Comparison of ENCODE assay signal across 11 mouse cellular contexts in genomic region chrX:142804596-142804995, GRCm38 (mm10).
DNase-seq lines count a peak whose midpoint lies in the region; ATAC-seq lines count a peak whose summit lies in the region.
"Had no signal": no experiment of that assay in that cellular context is flagged by ENCODE, and none has a peak within 500 bp of the region (broad histone marks: within the 10 kb centered on the region; RNA-seq: fewer than 3 reads in every experiment).

No protein-coding gene starts in this region.

- peak; percentile 72 to 74 for DNase-seq in adrenal gland, adult (ENCODE audit: inconsistent age in 2 of 2, low spot score in 1 of 2)
- no peak for DNase-seq in adrenal gland, adult 18-20 months (ENCODE audit: low spot score in 2 of 2)
- peak; percentile 28 for DNase-seq in layer of hippocampus, adult 11-12 months (ENCODE audit: low spot score)
- no peak for DNase-seq in layer of hippocampus, adult 9-10 months (ENCODE audit: low spot score)
- peak; percentile 48 for DNase-seq in cerebellum, adult 11 months
- peak; percentile 21 to 35 for DNase-seq in layer of hippocampus, postnatal 36 days
- DNase-seq in heart, adult 9 months (ENCODE audit: low spot score in 2 of 2), result no peak
- no peak for DNase-seq in liver, embryonic 11.5 days (ENCODE audit: low spot score)
- DNase-seq: spleen, adult 18-20 months had no signal

- no peak overlapping the region for H3K9ac ChIP-seq in liver, embryonic 11.5 days (ENCODE audit: low read depth, low read length)
- H3K9ac ChIP-seq: neural tube, embryonic 12.5 days had no signal

- no peaks in the 10 kb centered on the region for H3K27me3 ChIP-seq in liver, embryonic 11.5 days (replicated peaks; ENCODE audit: control insufficient read depth, insufficient read depth, low read length)
- H3K27me3 ChIP-seq: neural tube, embryonic 12.5 days had no signal

- H3K4me1 ChIP-seq in liver, embryonic 11.5 days (replicated peaks; ENCODE audit: control insufficient read depth, insufficient read depth, low read length), result no peaks in the 10 kb centered on the region
- H3K4me1 ChIP-seq: neural tube, embryonic 12.5 days had no signal

- H3K4me3 ChIP-seq in liver, embryonic 11.5 days (ENCODE audit: low read depth, low read length), result no peak overlapping the region
- H3K4me3 ChIP-seq: neural tube, embryonic 12.5 days had no signal

- H3K9me3 ChIP-seq in liver, embryonic 11.5 days (ENCODE audit: control insufficient read depth, low read length), result no peaks in the 10 kb centered on the region
- H3K9me3 ChIP-seq: neural tube, embryonic 12.5 days had no signal

- H3K4me2 ChIP-seq in liver, embryonic 11.5 days, result no peak overlapping the region
- H3K4me2 ChIP-seq: neural tube, embryonic 12.5 days had no signal

- no peak for ATAC-seq in liver, embryonic 11.5 days (replicated peaks; ENCODE audit: low FRiP score)

- H3K36me3 ChIP-seq in liver, embryonic 11.5 days (ENCODE audit: control insufficient read depth, insufficient read depth, low read length), result no peaks in the 10 kb centered on the region
- H3K36me3 ChIP-seq: neural tube, embryonic 12.5 days had no signal

- 91% methylated on average over 3 of the region's 3 CpGs for WGBS in liver, embryonic 11.5 days

- H3K27ac ChIP-seq in liver, embryonic 11.5 days (ENCODE audit: low read depth, low read length), result no peak overlapping the region
- H3K27ac ChIP-seq: macrophage; neural tube, embryonic 12.5 days had no signal

Comparison
In these comparisons a context has a peak if more than half of its experiments do, and no peak if none do; other contexts are left out.
1. DNase-seq: peak in adrenal gland, adult (2 of 2), layer of hippocampus, adult 11-12 months (single experiment), cerebellum, adult 11 months (single experiment) and layer of hippocampus, postnatal 36 days (2 of 2); none in adrenal gland, adult 18-20 months (0 of 2), layer of hippocampus, adult 9-10 months (single experiment), heart, adult 9 months (0 of 2) and liver, embryonic 11.5 days (single experiment).